Mouse (Mus musculus): ENCODE results near the gene Wdr63.
"Not testable (repeated sequence)": the region's sequence is repeated elsewhere in the genome, so short reads cannot be mapped to it uniquely, and the experiment has no call there.

The Wdr63 gene

GRCm38 (mm10) chr3:146014321-146014720 is 93.6 kb downstream of the Wdr63 start:
- in situ Hi-C loops (cut with MboI, MseI): no loop called here

GRCm38 (mm10) chr3:146013490-146013889 is 94.4 kb downstream of the Wdr63 start:
- in situ Hi-C loops (cut with MboI, MseI): no loop called here

- in situ Hi-C loops (cut with MboI, MseI): no loop called here
These were observed 96.2 kb downstream of the Wdr63 start for GRCm38 (mm10) chr3:146011544-146012218.

- in situ Hi-C loops (cut with MboI, MseI): no loop called here
These were observed 97.2 kb downstream of the Wdr63 start for GRCm38 (mm10) chr3:146010751-146011150.

- in situ Hi-C loops (cut with MboI, MseI): no loop called here
These were observed 97.9 kb downstream of the Wdr63 start for GRCm38 (mm10) chr3:146009859-146010645.

DNA sequence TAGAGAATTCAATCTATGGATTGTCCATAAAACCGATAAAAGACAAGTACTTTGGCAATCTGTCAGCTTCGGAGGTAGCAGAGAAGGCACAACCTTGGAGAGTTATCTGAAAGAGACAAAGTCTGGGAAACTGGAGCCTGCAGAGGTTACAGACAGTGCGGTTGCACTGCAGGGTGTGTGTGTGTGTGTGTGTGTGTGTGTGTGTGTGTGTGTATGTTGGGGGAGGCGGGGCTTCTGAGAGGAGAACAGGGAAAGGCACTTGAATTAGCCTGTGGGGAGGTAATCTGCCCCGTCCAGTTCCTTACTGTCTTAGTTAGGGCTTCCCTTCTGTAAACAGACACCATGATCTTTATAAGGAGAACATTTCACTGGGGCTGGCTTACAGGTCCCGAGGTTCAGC is 100.1 kb downstream of the Wdr63 start:
- in situ Hi-C loops (cut with MboI, MseI): no loop called here

DNA sequence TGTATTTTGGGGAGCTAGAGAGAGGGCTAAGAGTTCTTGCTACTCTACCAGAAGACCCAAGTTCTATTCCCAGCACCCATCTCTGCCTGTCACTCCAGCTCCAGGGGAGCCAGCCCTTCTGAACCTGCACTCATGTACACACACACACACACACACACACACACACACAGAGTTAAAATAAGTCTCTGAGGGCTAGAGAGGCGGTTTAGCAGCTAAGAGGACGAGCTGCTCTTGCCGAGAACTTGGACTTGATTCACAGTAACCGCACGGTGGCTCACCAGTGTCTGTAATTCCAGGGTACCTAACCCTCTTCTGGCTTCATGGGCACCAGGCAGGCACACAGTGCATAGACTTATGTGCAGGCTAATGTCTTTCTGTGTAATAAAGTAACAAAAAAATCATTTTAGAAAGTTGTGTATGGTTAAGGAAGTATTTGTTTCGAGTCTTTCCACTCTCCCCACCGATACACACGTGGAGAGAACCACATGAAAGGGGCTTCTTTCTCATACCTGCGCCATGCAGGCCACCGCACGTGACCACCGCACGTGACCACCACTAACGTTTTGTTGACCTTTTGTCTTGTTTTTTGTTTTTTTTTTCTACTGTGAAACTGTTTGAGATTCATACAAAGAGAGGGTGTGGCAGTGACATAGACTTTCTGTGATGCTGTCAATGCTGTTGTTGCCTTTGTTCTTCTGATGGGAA is 103.4 kb downstream of the Wdr63 start:
- in situ Hi-C loops (cut with MboI, MseI): no loop called here

DNA sequence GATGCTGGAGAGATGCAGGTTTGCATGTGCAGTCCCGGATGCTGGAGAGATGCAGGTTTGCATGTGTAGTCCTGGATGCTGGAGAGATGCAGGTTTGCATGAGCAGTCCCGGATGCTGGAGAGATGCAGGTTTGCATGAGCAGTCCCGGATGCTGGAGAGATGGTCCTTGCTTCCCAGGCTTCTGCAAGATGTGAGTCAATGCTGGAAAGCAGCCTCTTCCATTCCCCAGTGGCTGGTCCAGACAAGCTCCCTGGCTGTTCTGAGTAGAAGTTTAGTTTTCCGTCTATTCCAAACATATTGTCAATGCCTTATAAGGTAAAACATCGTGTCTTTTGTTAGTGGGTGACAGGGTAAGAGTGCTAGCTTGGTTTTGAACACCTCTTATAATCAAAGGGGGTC is 111.4 kb downstream of the Wdr63 start:
- in situ Hi-C loops (cut with MboI, MseI): not testable (repeated sequence)

GRCm38 (mm10) chr3:145995489-145995888 is 112.4 kb downstream of the Wdr63 start:
- in situ Hi-C loops (cut with MboI, MseI): no loop called here

DNA sequence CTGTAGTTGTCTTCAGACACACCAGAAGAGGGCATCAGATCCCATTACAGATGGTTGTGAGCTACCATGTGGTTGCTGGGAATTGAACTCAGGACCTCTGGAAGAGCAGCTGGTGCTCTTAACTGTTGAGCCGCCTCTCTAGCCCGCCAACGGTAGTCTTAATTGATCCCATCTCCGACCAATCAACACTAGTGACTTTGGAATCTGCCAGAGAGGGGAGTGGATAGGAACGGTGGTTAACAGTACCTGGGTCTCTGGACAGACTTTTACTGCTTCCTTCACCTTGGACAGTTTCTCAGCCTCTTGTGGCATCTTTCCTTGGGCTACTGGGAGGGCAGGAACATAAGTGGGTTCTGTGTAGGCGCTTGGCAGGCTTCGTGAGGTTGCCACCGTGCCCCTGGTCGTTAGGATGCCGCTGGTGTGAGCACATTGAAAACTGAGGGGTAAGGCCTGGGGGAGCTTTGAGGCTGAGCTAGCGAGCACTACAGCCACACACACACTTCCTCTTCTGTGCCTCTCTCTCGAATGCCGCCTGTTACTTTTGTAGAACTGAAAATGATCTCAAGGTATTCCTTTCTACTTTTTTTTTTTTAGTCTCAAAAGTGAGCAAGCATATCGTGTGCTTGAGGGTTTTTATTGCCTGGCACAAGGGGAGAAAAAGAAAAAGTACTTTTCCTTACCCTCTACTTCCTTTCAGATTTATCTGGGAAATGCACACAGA is 114.3 kb downstream of the Wdr63 start:
- in situ Hi-C loops (cut with MboI, MseI): no loop called here

- in situ Hi-C loops (cut with MboI, MseI): no loop called here
These were observed 115.1 kb downstream of the Wdr63 start for GRCm38 (mm10) chr3:145992796-145993195.

DNA sequence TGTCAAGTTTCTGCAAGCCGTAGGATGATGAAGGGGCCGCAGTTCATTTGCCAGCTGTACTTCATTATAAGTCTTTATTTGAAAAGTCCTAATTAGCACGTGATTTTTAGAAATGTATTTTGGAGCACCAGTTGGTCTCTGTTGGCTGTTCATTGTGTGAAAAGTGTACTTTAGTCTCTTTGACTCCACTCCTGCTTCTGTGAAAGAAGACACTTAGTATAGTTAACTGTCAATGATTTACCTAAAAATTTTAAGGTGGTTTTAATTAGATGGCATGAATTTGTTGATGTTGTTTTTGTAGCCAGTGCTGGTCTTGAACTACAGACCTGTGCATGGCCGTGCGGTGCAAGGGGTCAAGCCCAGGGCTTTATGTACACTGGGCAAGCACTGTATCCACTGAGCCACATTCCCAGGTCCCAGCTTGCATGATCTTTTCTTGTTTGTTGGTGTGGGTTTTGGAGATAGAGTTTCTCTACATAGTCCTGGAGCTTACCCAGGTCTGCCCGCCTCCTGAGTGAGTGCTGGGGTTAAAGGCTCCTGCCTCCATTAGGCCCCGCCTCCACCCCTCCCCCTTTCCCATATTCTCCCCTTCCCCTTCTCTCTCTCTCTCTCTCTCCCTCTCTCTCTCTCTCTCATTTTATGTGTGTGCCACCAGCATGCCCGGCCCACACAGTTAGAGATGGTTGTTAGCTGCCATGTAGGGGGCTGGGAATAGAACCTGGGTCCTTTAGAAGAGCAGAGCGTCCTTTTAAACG is 115.8 kb downstream of the Wdr63 start:
- in situ Hi-C loops (cut with MboI, MseI): no loop called here

DNA sequence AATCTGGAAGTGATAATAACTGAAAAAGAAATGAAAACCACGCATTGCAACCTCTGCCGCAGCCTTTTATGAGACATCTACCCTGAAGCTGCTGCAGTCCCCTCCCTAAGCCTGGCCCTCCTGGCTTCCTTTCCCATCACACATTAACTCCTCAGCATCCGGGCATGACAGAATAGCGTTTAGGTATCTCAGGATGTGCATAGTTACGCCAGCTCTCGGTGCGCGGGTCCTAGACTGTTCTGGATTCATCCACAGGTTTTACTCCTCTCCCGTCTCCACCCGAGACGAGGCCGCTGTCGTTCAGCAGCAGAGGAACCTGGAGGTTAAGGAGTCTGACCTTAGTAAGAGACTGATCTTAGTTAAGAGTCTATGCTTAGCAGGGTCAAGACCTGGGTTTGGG is 116.8 kb downstream of the Wdr63 start:
- in situ Hi-C loops (cut with MboI, MseI): no loop called here
